Mouse (Mus musculus) heart, adult 2 months (tissue): ENCODE measurements at regions not wholly inside any gene's neighbourhood (a gene's known extent, or its start where the extent isn't known, plus 50 kb on each side); places are given as distances from the start of the nearest gene placed in this dataset.
A peak's percentile ranks its signal among the peaks of the same experiment; 100 is the strongest.

ENCODE experiments used
- DNase-seq, 2 experiments: peaks; one replicate each; pipeline ENCODE4 v3.0.0; 2021
- H3K27ac ChIP-seq: fragments of 200-600 bp; 2 replicates; pipeline ENCODE4 v1.8.1; 2022
- H3K27me3 ChIP-seq: fragments of 200-500 bp; 2 replicates; pipeline ENCODE4 v1.6.1; 2012; ENCODE audit warnings: mild to moderate bottlenecking, low read length, inconsistent platforms, mixed read lengths; ENCODE audit not compliant: control insufficient read depth, insufficient read depth
- H3K36me3 ChIP-seq: fragments of 200-500 bp; 2 replicates; pipeline ENCODE4 v1.6.1; 2012; ENCODE audit warnings: low read length, inconsistent platforms; ENCODE audit not compliant: control insufficient read depth, insufficient read depth
- H3K4me1 ChIP-seq: fragments of 200-500 bp; 2 replicates; pipeline ENCODE4 v1.6.1; 2011; ENCODE audit warnings: low read length; ENCODE audit not compliant: control insufficient read depth, insufficient read depth
- H3K4me3 ChIP-seq: fragments of 200-600 bp; 2 replicates; pipeline ENCODE4 v1.8.1; 2022
- H3K79me2 ChIP-seq: fragments of 200-500 bp; replicated peaks from 2 replicates; pipeline ENCODE4 v1.6.1; 2012; ENCODE audit warnings: mild to moderate bottlenecking, inconsistent platforms, low read length, moderate library complexity, mixed read lengths; ENCODE audit not compliant: control insufficient read depth, insufficient read depth
- H3K9ac ChIP-seq: fragments of 200-500 bp; 2 replicates; pipeline ENCODE4 v1.6.1; 2012; ENCODE audit warnings: low read depth, mild to moderate bottlenecking, control low read depth, inconsistent platforms, low read length, mixed read lengths
- CTCF ChIP-seq: fragments of 200-600 bp; IDR thresholded peaks from 2 replicates; pipeline ENCODE4 v1.8.1; 2022; ENCODE audit warnings: antibody characterized with exemption, mild to moderate bottlenecking, moderate library complexity
- EP300 ChIP-seq: fragments of 200-500 bp; IDR thresholded peaks from 2 replicates; pipeline ENCODE4 v1.6.1; 2011; ENCODE audit warnings: low read depth, low read length, control low read depth; ENCODE audit not compliant: insufficient read depth
- POLR2A ChIP-seq: fragments of 200-500 bp; IDR thresholded peaks from 2 replicates; pipeline ENCODE4 v1.6.1; 2011; ENCODE audit warnings: mild to moderate bottlenecking, low read depth, low read length, control low read depth; ENCODE audit not compliant: insufficient read depth
- WGBS: fragments of 180-500 bp; shearing (Covaris S2); methylation state at CpG from one replicate; pipeline ENCODE4 v1.1.7; 2018; 5-methylcytosine and 5-hydroxymethylcytosine counted together
- intact Hi-C: fragments of 180-260 bp; cut with DNase I; formaldehyde crosslinking; loops from one replicate; pipeline ENCODE4 v1.15.1; 2025

- H3K27ac ChIP-seq: no peak overlapping the region
- TF ChIP-seq CTCF: no peak
- TF ChIP-seq POLR2A: no peak
- no peak for TF ChIP-seq EP300
- whole genome bisulfite sequencing: 51% methylated on average over 2 of the region's 2 CpGs
- no peaks in the 10 kb centered on the region for H3K79me2 ChIP-seq
- no peaks in the 10 kb centered on the region for H3K27me3 ChIP-seq
- DNase-seq: no peak
- no peaks in the 10 kb centered on the region for H3K4me1 ChIP-seq
- H3K4me3 ChIP-seq: no peak overlapping the region
- no peaks in the 10 kb centered on the region for H3K36me3 ChIP-seq
- intact Hi-C loops: no loop called here
- no peak overlapping the region for H3K9ac ChIP-seq
These were observed 342.6 kb upstream of the Clint1 start for GRCm38 (mm10) chr11:45509278-45509677.

GRCm38 (mm10) chr11:45514415-45515271 lies 337.2 kb upstream of the Clint1 start:
- Histone ChIP-seq H3K27me3 (no peaks in the 10 kb centered on the region), H3K27ac (no peak overlapping the region), H3K4me3 (no peak overlapping the region), H3K9ac (no peak overlapping the region), H3K36me3 (no peaks in the 10 kb centered on the region), H3K4me1 (no peaks in the 10 kb centered on the region), H3K79me2 (no peaks in the 10 kb centered on the region)
- no peak for DNase-seq
- 76% methylated on average over 10 of the region's 10 CpGs for WGBS
- TF ChIP-seq EP300: no peak
- TF ChIP-seq CTCF: no peak
- TF ChIP-seq POLR2A: no peak
- intact Hi-C loops: no loop called here

GRCm38 (mm10) chr11:45524720-45525119 lies 327.1 kb upstream of the Clint1 start:
- no peaks in the 10 kb centered on the region for H3K4me1 ChIP-seq
- no peaks in the 10 kb centered on the region for H3K27me3 ChIP-seq
- H3K9ac ChIP-seq: no peak overlapping the region
- no peak overlapping the region for H3K27ac ChIP-seq
- 56% methylated on average over 6 of the region's 6 CpGs for WGBS
- H3K36me3 ChIP-seq: no peaks in the 10 kb centered on the region
- TF ChIP-seq EP300 (no peak), CTCF (no peak), POLR2A (no peak)
- H3K79me2 ChIP-seq: no peaks in the 10 kb centered on the region
- intact Hi-C loops: no loop called here
- peak in 1 of 2 experiments; percentile 8 for DNase-seq
- no peak overlapping the region for H3K4me3 ChIP-seq

- no peak for DNase-seq
- H3K4me3 ChIP-seq: no peak overlapping the region
- intact Hi-C loops: no loop called here
- TF ChIP-seq EP300: no peak
- no peak for TF ChIP-seq CTCF
- TF ChIP-seq POLR2A: no peak
- H3K9ac ChIP-seq: no peak overlapping the region
- H3K27me3 ChIP-seq: no peaks in the 10 kb centered on the region
- no peaks in the 10 kb centered on the region for H3K4me1 ChIP-seq
- no peaks in the 10 kb centered on the region for H3K79me2 ChIP-seq
- WGBS: 83% methylated on average over 9 of the region's 9 CpGs
- no peaks in the 10 kb centered on the region for H3K36me3 ChIP-seq
- no peak overlapping the region for H3K27ac ChIP-seq
These were observed 320.7 kb upstream of the Clint1 start for GRCm38 (mm10) chr11:45531044-45531626.

GRCm38 (mm10) chr11:45533402-45534056 lies 318.3 kb upstream of the Clint1 start:
- no peak overlapping the region for H3K4me3 ChIP-seq
- peak in 1 of 2 experiments; percentile 13 for DNase-seq
- no peaks in the 10 kb centered on the region for H3K27me3 ChIP-seq
- H3K79me2 ChIP-seq: no peaks in the 10 kb centered on the region
- intact Hi-C loops: no loop called here
- TF ChIP-seq CTCF (peak; percentile 46), EP300 (no peak), POLR2A (no peak)
- no peak overlapping the region for H3K27ac ChIP-seq
- 56% methylated on average over 7 of the region's 7 CpGs for WGBS
- no peak overlapping the region for H3K9ac ChIP-seq
- H3K36me3 ChIP-seq: no peaks in the 10 kb centered on the region
- H3K4me1 ChIP-seq: no peaks in the 10 kb centered on the region

GRCm38 (mm10) chr11:45535501-45536025 lies 316.3 kb upstream of the Clint1 start:
- Histone ChIP-seq H3K9ac (no peak overlapping the region), H3K27ac (no peak overlapping the region), H3K4me3 (no peak overlapping the region), H3K36me3 (no peaks in the 10 kb centered on the region), H3K79me2 (no peaks in the 10 kb centered on the region), H3K4me1 (no peaks in the 10 kb centered on the region; the same call in 1 of the 2 replicates), H3K27me3 (no peaks in the 10 kb centered on the region)
- intact Hi-C loops: no loop called here
- no peak for TF ChIP-seq POLR2A
- TF ChIP-seq CTCF: no peak
- TF ChIP-seq EP300: no peak
- DNase-seq: peak in 1 of 2 experiments; percentile 23
- WGBS: 54% methylated on average over 8 of the region's 8 CpGs
